Comparison of ENCODE assay signal across 21 mouse cellular contexts in genomic region chr14:30135351-30135750, GRCm38 (mm10).
DNase-seq lines count a peak whose midpoint lies in the region; ATAC-seq and TF ChIP-seq lines count a peak whose summit lies in the region.
"Had no signal": no experiment of that assay in that cellular context is flagged by ENCODE, and none has a peak within 500 bp of the region (broad histone marks: within the 10 kb centered on the region; RNA-seq: fewer than 3 reads in every experiment).

No protein-coding gene starts in this region.

- no peaks in the 10 kb centered on the region for H3K27me3 ChIP-seq in midbrain, embryonic 11.5 days (ENCODE audit: control insufficient read depth, insufficient read depth, low read length)
- H3K27me3 ChIP-seq in midbrain, postnatal 0 days (ENCODE audit: insufficient read depth, low read length) = no peaks in the 10 kb centered on the region
- no peaks in the 10 kb centered on the region for H3K27me3 ChIP-seq in forebrain, postnatal 0 days (ENCODE audit: insufficient read depth, low read length)
- H3K27me3 ChIP-seq: heart, embryonic 12.5 days; heart, embryonic 15.5 days; hindbrain, embryonic 15.5 days had no signal

- no peak for ATAC-seq in midbrain, embryonic 11.5 days (ENCODE audit: low FRiP score)
- no peak for ATAC-seq in midbrain, postnatal 0 days (ENCODE audit: low FRiP score)
- no peak for ATAC-seq in forebrain, postnatal 0 days
- ATAC-seq: activated CD4-positive, CD25-positive, alpha-beta regulatory T cell, adult 4 months; forebrain, embryonic 14.5 days; intestine, postnatal 0 days had no signal

- no peak for TF ChIP-seq CTCF in midbrain, postnatal 0 days (IDR thresholded peaks at IDR 0.05)
- no peak for TF ChIP-seq CTCF in forebrain, postnatal 0 days (IDR thresholded peaks at IDR 0.05; ENCODE audit: low read depth)

- H3K9me3 ChIP-seq in midbrain, embryonic 11.5 days (ENCODE audit: control insufficient read depth, low read length) = no peaks in the 10 kb centered on the region
- H3K9me3 ChIP-seq in midbrain, postnatal 0 days (ENCODE audit: low read length) = no peaks in the 10 kb centered on the region
- H3K9me3 ChIP-seq in forebrain, postnatal 0 days (ENCODE audit: low read length) = no peaks in the 10 kb centered on the region
- H3K9me3 ChIP-seq: forebrain, embryonic 10.5 days; heart, embryonic 12.5 days; heart, embryonic 15.5 days; hindbrain, embryonic 15.5 days had no signal

- peak; percentile 55 to 80 for DNase-seq in adrenal gland, adult (ENCODE audit: inconsistent age in 2 of 2, low spot score in 1 of 2)
- DNase-seq in adrenal gland, adult 18-20 months (ENCODE audit: low spot score in 2 of 2) = no peak
- DNase-seq in midbrain, embryonic 11.5 days (ENCODE audit: low spot score, missing footprints) = peak; percentile 44
- DNase-seq in midbrain, postnatal 0 days (ENCODE audit: low spot score) = no peak
- peak; percentile 60 for DNase-seq in adrenal gland, postnatal 14 days
- no peak for DNase-seq in forebrain, postnatal 0 days
- DNase-seq in cerebellum, postnatal 25 days = no peak
- DNase-seq: cerebellum, adult 11-12 months; cerebellum, adult 8-10 months; cerebellum, postnatal 10 days; gastrocnemius, postnatal 25 days; heart, adult 18-20 months; heart, postnatal 10 days; heart, postnatal 36 days had no signal

- H3K27ac ChIP-seq in midbrain, embryonic 11.5 days (ENCODE audit: low read depth, low read length) = no peak overlapping the region
- no peak overlapping the region for H3K27ac ChIP-seq in midbrain, postnatal 0 days (ENCODE audit: low read depth, low read length)
- no peak overlapping the region for H3K27ac ChIP-seq in forebrain, postnatal 0 days (ENCODE audit: low read depth, low read length)
- H3K27ac ChIP-seq: forebrain, embryonic 10.5 days; heart, embryonic 15.5 days; hindbrain, embryonic 15.5 days had no signal

- H3K4me2 ChIP-seq in midbrain, embryonic 11.5 days = no peak overlapping the region
- no peak overlapping the region for H3K4me2 ChIP-seq in midbrain, postnatal 0 days (ENCODE audit: low read depth, low read length, poor library complexity, severe bottlenecking)
- H3K4me2 ChIP-seq in forebrain, postnatal 0 days (ENCODE audit: low read depth) = no peak overlapping the region
- H3K4me2 ChIP-seq: heart, embryonic 12.5 days; heart, embryonic 15.5 days; hindbrain, embryonic 15.5 days had no signal

- H3K36me3 ChIP-seq in midbrain, embryonic 11.5 days (ENCODE audit: control insufficient read depth, insufficient read depth, low read length) = no peaks in the 10 kb centered on the region
- peaks cover under 1% of the 10 kb centered on the region; the same call in 1 of the 2 replicates for H3K36me3 ChIP-seq in midbrain, postnatal 0 days (ENCODE audit: insufficient read depth, low read length)
- no peaks in the 10 kb centered on the region for H3K36me3 ChIP-seq in forebrain, postnatal 0 days (ENCODE audit: insufficient read depth)
- H3K36me3 ChIP-seq: forebrain, embryonic 10.5 days; heart, embryonic 12.5 days; heart, embryonic 15.5 days; hindbrain, embryonic 15.5 days had no signal

- WGBS in midbrain, embryonic 11.5 days = 85% methylated on average over 10 of the region's 10 CpGs
- 91% methylated on average over 10 of the region's 10 CpGs for WGBS in midbrain, postnatal 0 days
- 87% methylated on average over 10 of the region's 10 CpGs for WGBS in forebrain, postnatal 0 days

- peaks cover 2% of the 10 kb centered on the region; the same call in 1 of the 2 replicates for H3K4me1 ChIP-seq in midbrain, embryonic 11.5 days (ENCODE audit: control insufficient read depth, insufficient read depth, low read length)
- no peaks in the 10 kb centered on the region for H3K4me1 ChIP-seq in midbrain, postnatal 0 days (ENCODE audit: insufficient read depth, low read length)
- no peaks in the 10 kb centered on the region for H3K4me1 ChIP-seq in forebrain, postnatal 0 days (ENCODE audit: insufficient read depth)

- no peak overlapping the region for H3K4me3 ChIP-seq in midbrain, embryonic 11.5 days (ENCODE audit: low read depth, low read length)
- no peak overlapping the region for H3K4me3 ChIP-seq in midbrain, postnatal 0 days (ENCODE audit: low read depth, low read length)
- no peak overlapping the region for H3K4me3 ChIP-seq in forebrain, postnatal 0 days (ENCODE audit: low read depth, low read length)
- H3K4me3 ChIP-seq: forebrain, embryonic 10.5 days; heart, embryonic 12.5 days; heart, embryonic 15.5 days; hindbrain, embryonic 15.5 days had no signal

- H3K9ac ChIP-seq in midbrain, embryonic 11.5 days (ENCODE audit: low read length) = no peak overlapping the region
- no peak overlapping the region for H3K9ac ChIP-seq in midbrain, postnatal 0 days (replicated peaks; ENCODE audit: low read length, poor library complexity, severe bottlenecking)
- H3K9ac ChIP-seq in forebrain, postnatal 0 days = no peak overlapping the region
- H3K9ac ChIP-seq: heart, embryonic 12.5 days; heart, embryonic 15.5 days; hindbrain, embryonic 15.5 days had no signal

Comparison
In these comparisons a context has a peak if more than half of its experiments do, and no peak if none do; other contexts are left out.
1. DNase-seq: peak in adrenal gland, adult (2 of 2), midbrain, embryonic 11.5 days (single experiment) and adrenal gland, postnatal 14 days (single experiment); none in adrenal gland, adult 18-20 months (0 of 2), midbrain, postnatal 0 days (single experiment), forebrain, postnatal 0 days (single experiment) and cerebellum, postnatal 25 days (0 of 2).